Mouse (Mus musculus): ENCODE results near the gene Taco1.
"Not testable (repeated sequence)": the region's sequence is repeated elsewhere in the genome, so short reads cannot be mapped to it uniquely, and the experiment has no call there.

The Taco1 gene

GRCm38 (mm10) chr11:106060549-106060948 is 5.3 kb upstream of the Taco1 start:
- in situ Hi-C loops (cut with MboI, MseI) = no loop called here

GRCm38 (mm10) chr11:106061311-106061710 is 4.5 kb upstream of the Taco1 start:
- in situ Hi-C loops (cut with MboI, MseI) = no loop called here

GRCm38 (mm10) chr11:106063756-106064155 is 2.1 kb upstream of the Taco1 start:
- in situ Hi-C loops (cut with MboI, MseI) = no loop called here

DNA sequence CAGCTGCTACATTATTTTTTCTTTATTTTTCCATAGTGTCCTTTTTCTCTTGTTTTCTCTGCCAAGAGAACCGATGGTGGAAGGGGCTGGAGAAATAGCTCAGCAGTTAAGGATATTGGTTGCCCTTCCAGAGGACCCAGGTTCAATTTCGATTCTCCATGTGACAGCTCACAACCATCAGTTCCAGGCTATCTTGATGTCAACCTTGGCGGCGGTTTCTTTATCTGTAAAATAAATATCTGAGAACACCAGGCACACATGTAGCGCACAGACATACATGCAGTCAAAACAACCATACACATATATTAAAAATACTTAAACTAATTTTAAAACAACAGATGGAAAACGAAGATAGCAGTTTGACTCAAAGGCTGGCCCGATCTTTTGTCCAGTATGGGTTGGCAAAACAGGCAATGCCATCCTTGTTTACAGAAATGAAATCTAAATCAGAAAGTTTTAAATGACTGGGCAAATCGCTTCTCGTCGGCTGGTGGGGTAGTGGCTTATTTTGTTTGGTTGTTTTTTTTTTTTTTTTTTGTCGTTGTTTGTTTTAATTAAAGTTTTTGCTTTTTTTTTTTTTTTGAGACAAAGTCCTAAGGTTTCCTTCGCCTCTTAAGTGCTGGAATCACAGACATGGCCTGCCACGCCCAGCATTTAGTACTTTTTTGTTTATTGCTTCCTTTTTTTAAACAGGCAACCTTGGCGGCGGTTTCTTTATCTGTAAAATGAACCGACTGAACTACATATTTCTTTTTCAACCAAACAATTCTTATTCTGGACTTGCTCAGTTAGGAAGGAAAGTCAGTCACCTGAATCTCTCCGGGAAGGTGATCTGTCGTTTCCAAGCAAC is 563 bp upstream of the Taco1 start:
- in situ Hi-C loops (cut with MboI, MseI) = no loop called here

- in situ Hi-C loops (cut with MboI, MseI) = not testable (repeated sequence)
These were observed 755 bp downstream of the Taco1 start for GRCm38 (mm10) chr11:106066616-106067015.

DNA sequence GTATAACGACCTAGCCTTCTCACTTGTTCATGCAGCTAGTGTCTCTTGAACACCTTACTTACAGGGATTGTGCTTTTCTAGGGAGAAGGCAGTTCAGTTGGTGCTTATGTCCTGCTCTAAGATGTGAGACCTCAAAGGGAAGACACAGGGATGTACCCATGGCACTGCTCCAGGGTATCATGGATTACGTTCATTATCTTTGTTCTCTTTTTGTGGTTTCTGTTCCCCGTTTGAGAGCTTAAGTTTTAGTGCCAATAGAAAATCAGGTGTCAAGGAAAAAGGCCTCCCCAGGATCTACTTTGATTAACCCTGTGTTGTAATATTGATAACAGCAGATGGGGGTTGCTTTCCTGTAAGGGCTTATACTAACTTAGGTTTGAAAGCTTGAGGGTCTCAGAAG is 7.9 kb downstream of the Taco1 start:
- in situ Hi-C loops (cut with MboI, MseI) = no loop called here

DNA sequence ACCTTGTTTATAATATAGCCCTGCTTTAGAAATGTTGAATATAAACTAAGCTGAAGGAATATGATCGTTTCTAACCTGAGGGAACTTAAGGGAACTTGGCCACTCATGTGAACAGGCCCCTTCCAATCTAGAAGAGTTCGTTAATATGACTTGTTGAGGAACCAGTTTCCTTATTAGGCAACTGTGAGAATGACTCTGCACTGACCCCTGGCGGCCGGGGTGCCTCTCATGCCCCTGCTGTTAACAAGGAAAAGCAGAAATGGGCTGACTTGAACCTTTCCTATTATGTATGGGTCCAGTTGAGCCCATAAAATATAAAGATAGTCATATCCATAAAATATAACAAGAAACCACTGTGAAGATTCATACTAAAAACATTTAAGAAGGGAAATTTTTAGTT is 10.5 kb downstream of the Taco1 start:
- in situ Hi-C loops (cut with MboI, MseI) = no loop called here

DNA sequence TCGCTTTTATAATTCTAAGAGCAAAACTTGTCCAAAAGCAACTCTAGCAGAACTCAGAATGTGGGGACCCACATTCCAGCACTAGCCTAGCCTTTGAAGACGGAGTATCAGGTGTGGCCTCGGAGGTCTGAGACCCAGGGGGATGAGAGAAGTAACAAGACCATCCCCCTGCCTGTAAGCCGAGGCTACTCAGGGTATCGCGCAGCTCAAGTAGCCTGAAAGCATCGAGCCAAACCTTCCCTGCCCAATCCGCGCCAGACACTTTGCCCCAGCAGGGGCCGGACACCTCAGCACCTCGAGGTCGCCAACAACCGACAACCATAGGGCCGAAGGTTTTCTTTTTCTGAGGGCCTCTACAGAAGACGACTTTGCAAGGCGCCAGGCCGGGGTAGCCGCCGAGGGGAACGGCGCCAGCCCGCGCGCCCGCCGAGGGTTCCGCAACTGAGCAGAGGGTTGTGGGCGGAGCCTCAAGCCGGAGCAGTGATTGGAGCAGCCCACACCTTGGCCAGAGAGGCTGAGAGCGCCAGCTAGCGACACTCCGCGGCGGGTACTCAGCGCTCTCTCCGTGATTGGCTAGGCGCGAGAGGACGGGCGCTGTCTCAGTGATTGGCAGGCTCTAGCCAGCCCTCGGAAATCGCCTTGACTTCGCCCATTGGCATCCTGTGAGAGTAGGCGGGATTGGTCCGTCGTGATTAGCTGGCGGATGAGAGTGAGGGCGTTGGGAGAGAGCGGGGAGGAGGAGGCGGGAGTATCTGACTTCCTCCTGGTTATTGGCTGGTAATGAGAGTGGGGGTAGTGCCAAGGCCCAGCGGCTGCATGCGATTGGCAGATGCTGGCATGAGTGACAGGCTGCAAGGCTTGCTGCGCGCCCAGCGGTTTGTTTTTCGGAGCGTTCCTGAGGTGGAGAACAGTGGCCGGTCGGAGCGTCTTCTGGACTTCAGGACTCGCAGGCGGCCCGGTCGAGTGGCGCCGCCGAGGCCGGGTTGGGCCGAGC is 18.1 kb downstream of the Taco1 start, which contains the start of gene Map3k3:
TSS of gene Map3k3 (plus strand) at position 906 of the 994 bp plus-strand sequence.
- in situ Hi-C loops (cut with MboI, MseI) = no loop called here

DNA sequence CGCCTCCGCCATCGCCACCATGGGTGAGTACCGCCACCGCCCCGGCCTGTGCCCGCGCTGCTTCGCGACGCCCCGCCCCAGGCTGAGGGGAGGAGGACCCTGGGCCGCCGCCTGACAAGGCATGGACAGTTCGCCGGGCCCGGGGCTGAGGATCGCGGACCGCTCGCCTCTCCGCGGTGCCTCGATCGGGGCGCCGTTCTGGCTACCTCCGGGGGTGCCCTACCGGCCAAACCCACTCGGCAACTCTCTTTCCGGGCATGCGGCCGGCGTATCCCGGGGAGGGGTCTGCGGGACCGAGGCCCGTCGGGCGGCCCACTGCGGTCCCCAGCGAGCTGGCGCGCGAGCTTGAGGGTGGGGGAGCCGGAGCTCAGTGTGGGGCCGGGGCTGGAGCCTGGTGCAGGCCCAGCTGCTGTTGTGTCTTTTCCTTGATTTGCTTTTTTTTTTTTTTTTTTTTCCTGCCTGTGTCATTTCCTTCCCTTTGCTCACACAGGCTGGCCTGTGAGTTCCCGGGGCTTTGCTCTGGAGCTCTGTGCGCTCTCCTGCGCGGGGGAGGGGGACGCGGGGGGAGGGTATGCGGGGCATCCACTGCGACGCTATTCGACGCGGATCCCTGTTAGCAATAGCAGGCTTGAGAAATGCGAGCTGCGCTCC is 19.2 kb downstream of the Taco1 start:
- in situ Hi-C loops (cut with MboI, MseI) = no loop called here

- in situ Hi-C loops (cut with MboI, MseI) = no loop called here
These were observed 32.4 kb downstream of the Taco1 start for GRCm38 (mm10) chr11:106098223-106098622.

GRCm38 (mm10) chr11:106102866-106103265 is 37.0 kb downstream of the Taco1 start:
- in situ Hi-C loops (cut with MboI, MseI) = no loop called here

DNA sequence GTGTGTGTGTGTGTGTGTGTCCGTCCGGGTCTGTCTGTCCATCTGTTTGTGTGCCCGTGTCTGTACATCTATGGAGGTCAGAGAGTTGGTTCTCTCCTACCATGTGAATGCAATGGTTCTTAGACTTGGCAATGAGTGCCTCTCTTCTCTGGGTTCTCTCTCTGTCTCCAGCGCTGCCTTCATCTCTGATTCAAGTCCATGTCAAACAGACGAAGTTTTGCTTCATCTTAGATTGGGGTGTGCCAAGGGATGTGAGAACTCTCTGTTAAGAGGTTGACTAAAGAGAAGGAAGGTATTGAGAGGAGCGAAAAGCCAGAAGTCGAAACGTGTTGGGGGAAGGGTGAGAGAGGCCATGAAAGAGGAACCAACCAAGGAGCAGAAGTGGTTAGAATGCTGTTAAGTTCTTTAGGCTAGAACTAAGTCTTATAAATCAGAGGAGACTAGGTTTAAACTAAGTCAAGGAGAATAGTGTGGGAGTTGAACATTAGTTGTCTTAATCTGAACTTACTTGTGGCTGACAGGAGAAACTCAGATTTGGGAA is 40.3 kb downstream of the Taco1 start:
- in situ Hi-C loops (cut with MboI, MseI) = no loop called here

DNA sequence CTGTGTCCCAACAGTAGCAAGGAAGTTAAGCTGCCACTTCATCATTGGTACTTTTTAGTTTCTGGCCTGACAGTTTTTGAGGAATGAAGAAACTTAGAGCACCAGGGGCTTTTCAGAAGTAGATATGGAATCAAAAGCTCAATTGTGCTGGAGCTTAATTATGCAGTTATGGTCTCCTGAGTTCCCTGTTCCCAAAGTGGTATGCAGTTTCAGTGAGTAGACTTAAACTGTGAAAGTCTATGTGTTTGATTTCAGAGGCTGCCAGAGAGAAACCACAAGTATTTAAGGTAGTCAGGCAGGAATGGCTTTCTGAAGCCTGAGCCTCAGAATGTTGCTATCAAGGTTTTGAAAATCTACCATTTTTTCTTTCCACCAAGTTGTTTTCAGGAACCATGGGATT is 45.8 kb downstream of the Taco1 start:
- in situ Hi-C loops (cut with MboI, MseI) = no loop called here

DNA sequence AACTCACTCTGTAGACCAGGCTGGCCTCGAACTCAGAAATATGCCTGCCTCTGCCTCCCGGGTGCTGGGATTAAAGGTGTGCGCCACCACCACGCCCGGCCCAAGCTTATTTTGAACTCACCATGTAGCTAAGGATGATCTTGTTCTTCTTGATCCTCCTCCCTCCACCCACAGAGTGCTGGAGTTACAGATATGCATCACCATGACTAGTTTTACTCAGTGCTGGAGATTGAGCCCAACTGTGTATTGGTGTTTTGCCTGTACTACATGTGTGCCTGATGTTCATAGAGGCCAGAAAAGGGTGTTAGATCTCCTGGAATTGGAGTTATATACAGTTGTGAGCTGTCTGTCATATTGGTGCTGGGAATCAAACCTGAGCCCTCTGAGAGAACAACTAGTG is 56.4 kb downstream of the Taco1 start:
- in situ Hi-C loops (cut with MboI, MseI) = no loop called here

- in situ Hi-C loops (cut with MboI, MseI) = no loop called here
These were observed 56.9 kb downstream of the Taco1 start for GRCm38 (mm10) chr11:106122736-106123135.

All from T-helper 1 cell (primary cell).